Mouse (Mus musculus) testis, adult 2 months (tissue): ENCODE measurements at regions not wholly inside any gene's neighbourhood (a gene's known extent, or its start where the extent isn't known, plus 50 kb on each side); places are given as distances from the start of the nearest gene placed in this dataset.

Experiments used
- CTCF ChIP-seq: fragments of 200-500 bp; IDR thresholded peaks from 2 replicates; pipeline ENCODE4 v1.5.1; 2012; ENCODE audit warnings: low read depth, mild to moderate bottlenecking, inconsistent platforms, low read length, moderate library complexity; ENCODE audit not compliant: control insufficient read depth, insufficient read depth, insufficient replicate concordance
- POLR2A ChIP-seq: fragments of 200-500 bp; IDR thresholded peaks from 2 replicates; pipeline ENCODE4 v1.6.1; 2012; ENCODE audit warnings: low read depth, mild to moderate bottlenecking, inconsistent platforms, low read length, moderate library complexity; ENCODE audit not compliant: control insufficient read depth

- no peak for TF ChIP-seq POLR2A
- TF ChIP-seq CTCF: no peak
Observed at GRCm38 (mm10) chr2:167751585-167751984, 62.0 kb upstream of the Tmem189 start.
